Mouse (Mus musculus) urinary bladder, postnatal 10 days (tissue): ENCODE measurements around the gene Fsd2.

ENCODE experiments used
- DNase-seq: peaks from one replicate; pipeline ENCODE4 v3.0.0; 2022; ENCODE audit warnings: low spot score

The Fsd2 gene

DNA sequence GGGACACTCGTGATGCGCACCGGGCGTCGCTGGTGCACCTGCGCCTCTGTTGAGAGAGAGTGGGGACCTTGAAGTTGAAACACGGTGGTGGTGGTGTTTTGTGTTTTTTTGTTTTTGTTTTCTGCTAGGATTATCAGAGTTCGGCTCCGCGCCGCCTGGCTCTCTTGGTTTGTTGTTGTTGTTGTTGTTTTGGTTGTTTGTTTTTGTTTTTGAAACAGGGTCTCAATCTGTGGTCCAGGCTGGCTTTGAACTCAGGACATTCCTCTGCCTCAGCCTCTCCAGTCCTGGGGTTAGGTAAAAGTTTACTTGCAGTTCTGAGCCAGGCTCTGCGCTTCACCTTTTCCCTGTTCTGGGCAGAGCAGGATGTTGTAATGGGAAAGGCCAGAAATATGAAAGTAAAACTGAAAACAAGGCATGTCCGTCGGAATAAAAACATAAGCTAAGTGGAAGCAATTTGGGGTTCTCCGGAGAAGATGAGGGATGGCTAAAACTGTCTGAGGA lies 5.2 kb upstream of the Fsd2 start:
- no peak for DNase-seq

DNA sequence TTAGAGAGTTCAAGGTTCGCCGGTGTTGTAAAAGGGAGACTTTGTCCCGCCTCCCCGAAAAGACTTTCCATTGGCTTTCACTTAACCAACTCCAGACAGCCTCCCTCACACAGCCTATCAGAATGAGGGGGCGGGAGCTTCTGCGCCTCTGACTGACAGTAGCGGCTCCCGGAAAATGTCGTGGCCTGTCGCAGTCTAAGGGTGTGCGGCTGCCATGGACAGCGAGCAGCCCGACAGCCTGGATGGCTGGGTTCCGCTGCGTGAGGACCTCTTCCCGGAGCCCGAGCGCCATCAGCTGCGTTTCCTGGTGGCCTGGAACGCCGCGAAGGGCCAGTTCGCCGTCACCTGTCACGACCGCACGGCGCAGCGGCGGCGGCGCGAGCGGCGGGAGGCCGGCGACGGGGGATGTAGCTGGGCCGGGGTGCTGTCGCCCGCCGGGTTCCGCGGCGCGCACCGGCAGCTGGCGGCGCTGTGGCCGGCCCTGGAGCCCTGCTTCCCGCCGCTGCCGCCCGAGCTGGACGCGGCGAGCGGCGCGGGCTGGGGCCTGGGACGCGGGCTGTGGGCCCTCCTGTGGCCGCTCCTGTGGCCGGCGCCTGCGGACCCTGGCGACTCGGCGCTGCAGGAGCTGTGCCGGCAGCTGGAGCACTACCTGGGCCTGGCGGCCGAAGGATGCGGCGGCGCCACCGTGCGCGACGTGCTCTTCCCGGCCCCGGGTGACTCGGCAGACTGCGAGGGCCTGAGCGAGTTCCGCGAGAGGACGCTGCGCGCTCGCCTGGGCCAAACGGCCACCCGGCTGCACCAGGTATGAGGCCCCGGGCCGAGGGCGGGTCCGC lies 4.6 kb upstream of the Fsd2 start, which contains the start of gene Whamm:
Gene Whamm, plus strand, starts transcription at position 159 of the 833 bp plus-strand sequence.
- DNase-seq = peak; percentile 60

GRCm38 (mm10) chr7:81570752-81571107 lies 4.0 kb upstream of the Fsd2 start:
- no peak for DNase-seq

DNA sequence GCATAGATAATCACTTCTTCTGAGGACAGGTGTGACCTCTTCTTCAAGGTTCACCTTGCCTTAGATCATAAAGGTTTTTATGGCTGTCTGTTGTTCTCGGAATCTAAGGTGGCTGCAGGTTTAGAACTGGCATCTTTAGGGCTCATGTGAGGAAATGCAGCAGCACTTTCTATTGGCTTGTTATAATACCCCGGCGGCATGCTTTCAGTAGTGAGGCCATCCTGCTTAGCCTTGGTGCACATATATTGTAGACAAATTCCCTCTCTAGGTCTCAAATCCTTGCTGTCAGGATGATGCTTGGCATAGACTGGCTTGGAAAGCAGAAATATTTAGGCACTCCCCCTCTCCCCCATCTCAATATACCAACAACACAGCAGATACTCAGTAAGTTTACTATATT lies 3.5 kb upstream of the Fsd2 start:
- no peak for DNase-seq

GRCm38 (mm10) chr7:81569851-81570250 lies 3.1 kb upstream of the Fsd2 start:
- DNase-seq = no peak

- no peak for DNase-seq
Observed at GRCm38 (mm10) chr7:81567396-81567795, 652 bp upstream of the Fsd2 start.

- no peak for DNase-seq
Observed at GRCm38 (mm10) chr7:81566332-81566731, 412 bp downstream of the Fsd2 start.

- no peak for DNase-seq
Observed at GRCm38 (mm10) chr7:81565381-81566055, 1.2 kb downstream of the Fsd2 start.

GRCm38 (mm10) chr7:81564766-81565165 lies 2.0 kb downstream of the Fsd2 start:
- no peak for DNase-seq

- no peak for DNase-seq
Observed at GRCm38 (mm10) chr7:81563506-81564015, 3.2 kb downstream of the Fsd2 start.

DNA sequence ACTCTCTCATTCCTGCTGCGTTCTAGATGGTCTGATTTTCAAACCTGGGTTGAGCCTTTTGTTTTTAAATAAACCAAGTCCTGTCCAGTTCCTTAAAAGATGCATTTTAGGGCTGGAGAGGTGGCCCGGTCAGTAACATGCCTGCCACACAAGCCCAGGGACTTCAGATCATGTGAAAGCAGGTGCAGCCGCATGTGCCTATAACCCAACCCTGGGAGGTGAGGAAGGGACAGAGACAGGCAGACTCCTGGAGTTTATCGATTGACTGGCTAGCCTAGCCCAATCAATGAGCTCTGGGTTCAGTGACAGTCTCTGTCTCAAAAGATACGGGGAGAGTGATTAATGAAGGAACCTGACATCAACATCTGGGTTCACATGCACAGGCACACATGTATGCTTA lies 5.5 kb downstream of the Fsd2 start:
- DNase-seq = no peak

- DNase-seq = no peak
Observed at GRCm38 (mm10) chr7:81560101-81561049, 6.4 kb downstream of the Fsd2 start.

DNA sequence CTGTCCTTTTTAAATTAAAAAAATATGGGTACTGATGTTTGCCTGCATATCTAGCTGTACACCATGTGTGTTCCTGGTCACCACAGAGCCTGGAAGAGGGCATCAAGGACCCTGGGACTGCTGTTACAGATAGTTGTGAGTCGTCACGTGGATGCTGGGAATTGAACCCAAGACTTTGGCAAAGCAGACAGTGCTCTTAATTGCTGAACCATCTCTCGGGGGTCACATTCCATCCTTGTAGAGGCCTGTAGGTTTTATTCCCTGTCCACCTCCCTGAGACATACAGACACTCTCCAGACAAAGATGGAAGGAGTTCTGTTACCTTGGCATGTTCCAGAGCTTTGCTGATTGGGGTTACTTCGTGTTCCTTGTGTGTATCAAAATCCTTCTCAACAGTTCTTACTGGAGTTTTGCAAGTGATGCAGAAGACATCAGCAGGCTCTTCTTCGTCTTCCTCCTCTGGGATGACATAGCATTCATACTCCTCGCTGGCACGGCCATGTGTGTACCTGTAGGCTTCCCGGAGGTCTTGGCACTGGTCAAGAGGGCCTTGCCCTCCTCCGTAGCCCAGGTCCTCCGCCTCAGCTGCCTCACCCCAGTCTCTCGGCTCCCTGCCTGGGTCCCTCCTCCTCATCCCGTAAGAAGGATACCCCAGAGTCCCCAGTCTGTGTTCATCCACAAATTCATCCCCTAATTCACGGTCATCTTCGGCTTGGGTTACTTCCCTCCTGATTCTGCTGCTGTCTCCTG lies 7.3 kb downstream of the Fsd2 start:
- no peak for DNase-seq

DNA sequence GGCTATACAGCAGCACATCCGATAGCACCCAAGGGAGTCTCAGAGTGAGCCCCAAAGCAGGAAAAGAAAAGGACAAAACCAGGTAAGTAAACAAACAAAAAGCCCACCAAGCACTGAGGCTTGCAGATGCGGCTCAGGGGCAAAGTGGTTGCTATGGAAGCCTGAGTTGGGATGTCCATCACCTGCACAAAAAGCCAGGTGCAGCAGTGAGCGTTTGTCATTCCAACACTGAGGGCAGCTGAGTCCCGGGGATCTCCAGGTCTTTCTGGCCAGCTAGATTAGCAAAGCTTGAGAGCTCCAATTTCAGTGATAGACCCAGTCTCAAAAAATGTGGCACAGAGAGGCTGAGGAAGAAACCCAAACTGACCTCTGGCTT lies 8.8 kb downstream of the Fsd2 start:
- no peak for DNase-seq

DNA sequence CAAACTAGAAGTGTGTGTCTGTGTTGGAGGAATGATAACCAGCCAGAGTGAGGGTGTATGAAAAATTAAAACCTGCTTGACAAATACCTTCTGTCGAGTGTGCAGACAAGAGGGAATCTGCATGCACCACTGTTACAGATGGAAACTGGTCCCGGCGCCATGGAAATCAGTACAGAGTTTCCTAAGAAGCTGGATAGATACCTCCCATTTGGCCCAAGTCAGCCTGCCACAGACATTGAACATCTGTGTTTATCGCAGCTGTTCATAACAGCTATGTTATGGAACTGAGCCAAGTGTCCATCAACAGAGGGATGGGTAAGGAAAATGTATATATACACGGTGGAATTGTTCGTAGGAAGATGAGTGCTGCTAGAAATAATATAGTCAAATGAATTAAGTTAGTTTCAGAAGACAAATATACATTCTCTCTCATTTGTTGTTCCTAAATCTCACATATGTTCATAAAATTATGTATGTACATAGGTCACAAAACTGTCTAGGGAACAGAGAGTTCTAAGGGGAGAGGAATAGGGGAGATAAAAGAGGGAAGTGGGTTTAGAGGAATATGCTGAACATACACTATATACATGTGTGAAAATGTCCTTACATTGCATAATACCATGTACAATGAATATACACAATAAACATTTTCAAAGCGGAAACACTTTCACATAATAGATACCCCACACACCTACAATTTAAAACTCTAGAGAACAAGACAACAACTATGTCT lies 9.3 kb downstream of the Fsd2 start:
- DNase-seq = no peak

GRCm38 (mm10) chr7:81556839-81557238 lies 9.9 kb downstream of the Fsd2 start:
- DNase-seq = no peak

GRCm38 (mm10) chr7:81554369-81554768 lies 12.4 kb downstream of the Fsd2 start:
- no peak for DNase-seq

DNA sequence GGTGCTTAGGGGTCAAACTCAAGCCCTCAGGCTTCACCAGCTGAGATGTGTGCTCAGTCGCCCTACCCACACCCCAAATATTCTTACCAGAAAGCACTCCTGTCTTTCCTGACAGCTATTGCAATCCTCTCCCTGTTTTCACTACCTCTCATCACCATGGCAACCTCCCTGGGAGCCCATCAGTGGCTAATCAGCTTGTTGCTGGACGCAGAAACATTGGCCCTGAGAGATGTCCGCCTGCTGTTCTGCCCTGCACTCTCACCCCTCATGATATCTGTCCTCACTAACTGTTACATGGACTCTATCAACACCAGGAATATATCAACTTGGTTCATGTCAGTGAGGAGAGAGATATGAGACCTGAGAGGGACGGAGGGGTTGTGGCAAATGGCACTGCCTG lies 13.2 kb downstream of the Fsd2 start:
- DNase-seq = no peak

DNA sequence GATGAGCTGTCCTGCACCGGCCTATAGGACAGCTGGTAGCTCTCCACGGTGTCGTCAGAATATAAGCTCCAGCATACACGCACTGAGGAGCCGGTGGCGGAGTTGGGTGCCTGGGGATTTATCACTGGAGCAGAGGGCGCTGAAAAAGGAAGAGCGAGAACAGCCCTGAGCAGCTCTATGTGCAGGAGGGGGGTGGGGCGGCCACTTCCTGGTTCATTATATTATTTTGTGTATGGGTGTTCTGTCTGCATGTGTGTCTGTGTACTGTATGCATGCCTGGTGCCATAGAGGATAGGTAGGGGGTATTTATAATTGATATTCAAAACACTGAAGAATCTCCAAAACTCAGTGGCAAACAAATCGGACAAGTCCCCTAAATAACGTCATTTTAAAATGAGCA lies 17.9 kb downstream of the Fsd2 start:
- no peak for DNase-seq

GRCm38 (mm10) chr7:81542934-81543333 lies 23.8 kb downstream of the Fsd2 start:
- no peak for DNase-seq
